Mouse (Mus musculus) embryonic fibroblast, embryonic 13.5 days (primary cell): ENCODE measurements at regions not wholly inside any gene's neighbourhood (a gene's known extent, or its start where the extent isn't known, plus 50 kb on each side); places are given as distances from the start of the nearest gene placed in this dataset.

Experiments
- CTCF ChIP-seq: IDR thresholded peaks from 2 replicates; pipeline ENCODE4 v1.5.1; 2011; ENCODE audit warnings: mild to moderate bottlenecking, control low read depth, low read length, moderate library complexity, borderline replicate concordance; ENCODE audit not compliant: insufficient read depth
- POLR2A ChIP-seq: IDR thresholded peaks from 2 replicates; pipeline ENCODE4 v1.6.1; 2011; ENCODE audit warnings: low read depth, mild to moderate bottlenecking, control low read depth, low read length, moderate library complexity

DNA sequence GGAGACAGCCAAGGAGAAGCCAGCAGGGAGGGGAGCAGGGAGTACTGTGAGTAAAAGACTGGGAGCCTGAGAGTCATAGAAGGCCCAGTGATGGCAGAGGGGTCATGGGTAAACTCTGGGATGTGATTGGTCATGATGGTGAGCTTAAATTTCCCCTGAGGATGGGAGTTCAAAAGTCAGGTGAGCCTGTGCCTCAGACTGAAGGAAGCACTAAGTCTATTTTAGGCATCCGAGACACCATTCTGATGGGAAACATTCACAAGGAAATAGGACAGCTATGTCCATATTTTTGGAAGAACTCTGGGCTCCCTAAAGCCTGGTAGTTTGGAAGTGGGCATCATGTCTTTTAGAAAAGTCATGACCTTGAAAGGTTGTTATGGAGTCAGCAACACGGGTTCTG, 57.7 kb upstream of the Rbpj start:
- TF ChIP-seq POLR2A (no peak), CTCF (no peak)
